Mouse (Mus musculus) spleen, postnatal 36 days (tissue): ENCODE measurements at regions not wholly inside any gene's neighbourhood (a gene's known extent, or its start where the extent isn't known, plus 50 kb on each side); places are given as distances from the start of the nearest gene placed in this dataset.

Experiments
- DNase-seq, 2 experiments: peaks; one replicate each; pipeline ENCODE4 v3.0.0; 2022; ENCODE audit warnings: low spot score in 2 of 2, mixed read lengths in 1 of 2

DNA sequence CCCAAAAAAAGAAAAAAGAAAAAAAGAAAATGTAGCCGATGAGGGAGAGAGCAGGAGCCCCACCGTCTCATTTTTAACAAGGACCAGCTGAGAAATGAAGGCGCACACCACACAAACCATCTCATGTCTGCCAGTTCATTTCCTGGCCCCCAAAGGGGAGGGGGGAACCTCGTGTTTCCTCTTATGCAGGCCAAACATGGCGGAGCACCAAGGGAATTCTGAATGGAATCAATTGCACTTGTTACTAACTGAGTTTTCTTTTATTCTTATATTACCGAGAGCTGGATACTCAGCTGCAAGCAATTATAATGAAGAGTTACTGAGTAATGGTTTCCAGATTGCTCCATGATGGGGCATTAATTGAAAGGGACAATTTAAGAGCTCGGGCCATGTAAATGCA, 348.5 kb upstream of the Npvf start:
- DNase-seq, result no peak

DNA sequence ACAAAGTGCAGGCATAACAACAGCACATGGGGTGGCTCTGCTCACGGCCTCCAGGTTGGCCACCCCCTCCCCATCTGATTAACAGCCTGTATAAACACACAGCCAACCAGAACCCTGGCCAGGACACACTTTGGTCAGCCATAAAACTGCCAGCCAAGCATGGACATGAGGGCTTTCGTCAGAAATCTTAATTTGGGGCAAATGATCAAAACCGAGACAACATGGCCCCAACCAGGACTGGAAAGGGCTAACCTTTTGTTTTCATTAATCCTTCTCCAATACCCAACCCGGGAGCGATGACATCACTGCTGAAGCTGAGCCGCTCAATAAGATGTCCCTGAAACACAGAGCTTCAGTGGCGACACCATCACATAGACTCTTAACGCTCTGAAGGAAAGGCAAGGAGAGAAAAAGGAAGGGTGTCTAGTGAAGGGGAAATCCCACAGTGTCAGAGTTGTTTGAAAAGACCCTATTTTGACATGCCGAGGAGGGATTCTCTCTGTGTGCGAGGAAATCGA, 351.9 kb upstream of the Npvf start:
- DNase-seq, result peak in 1 of 2 experiments; percentile 18

DNA sequence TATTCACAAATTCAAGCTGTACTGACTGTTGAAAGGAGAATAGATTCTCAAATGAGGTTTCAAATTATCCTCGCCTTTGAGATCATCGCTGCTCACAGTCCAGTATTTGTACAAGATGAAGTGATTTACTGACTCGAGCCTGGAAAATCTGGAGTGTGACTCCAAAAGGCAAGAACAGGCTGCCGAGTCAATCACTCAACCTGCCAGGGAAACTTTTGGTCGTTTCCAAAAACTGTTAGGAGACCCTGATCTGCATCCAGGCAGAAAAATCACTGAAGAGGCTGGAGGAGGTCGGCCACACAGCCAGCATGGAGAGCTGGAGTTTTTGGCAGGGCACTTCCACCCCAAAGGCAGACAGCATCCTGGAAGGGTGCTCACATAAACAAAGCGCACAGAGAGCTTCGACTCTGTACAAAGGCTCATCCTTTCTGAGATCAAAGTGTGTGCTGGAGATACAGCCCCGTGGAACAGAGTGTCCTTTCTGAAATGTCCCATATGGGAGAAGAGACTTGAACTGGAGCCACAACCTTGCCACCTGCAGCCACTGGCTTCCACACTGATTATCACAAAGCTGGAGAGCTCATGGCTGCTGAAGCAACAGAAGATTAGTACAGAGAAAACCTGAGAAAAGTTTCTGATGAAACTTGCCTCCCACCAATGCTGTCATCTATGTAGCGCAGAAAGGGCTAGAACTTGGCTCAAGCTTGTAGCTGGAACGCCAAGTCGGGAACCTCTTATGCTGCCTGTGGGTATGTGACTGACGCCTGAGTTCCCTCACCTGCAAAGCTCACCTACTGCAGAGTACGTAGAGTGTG, 355.5 kb upstream of the Npvf start:
- DNase-seq, result no peak

DNA sequence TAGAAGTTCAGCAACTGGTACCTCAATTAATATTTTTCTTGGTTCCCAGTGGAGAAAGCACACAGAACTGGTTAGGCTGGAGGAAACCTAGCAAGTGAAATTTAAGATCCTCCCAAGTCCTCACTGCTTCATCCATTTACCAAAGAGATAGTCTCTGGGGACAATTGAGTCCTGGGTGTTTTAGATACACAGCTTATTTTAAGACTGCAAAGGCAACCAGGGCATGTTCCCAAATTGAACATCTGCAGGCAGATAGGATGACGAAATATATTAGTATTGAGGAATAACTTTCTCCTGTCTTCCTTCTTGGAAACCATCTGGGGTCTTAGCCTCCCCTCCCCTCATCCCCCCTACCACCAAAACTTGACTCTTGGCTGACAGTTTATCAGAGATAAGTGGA, 356.3 kb upstream of the Npvf start:
- DNase-seq, result no peak

DNA sequence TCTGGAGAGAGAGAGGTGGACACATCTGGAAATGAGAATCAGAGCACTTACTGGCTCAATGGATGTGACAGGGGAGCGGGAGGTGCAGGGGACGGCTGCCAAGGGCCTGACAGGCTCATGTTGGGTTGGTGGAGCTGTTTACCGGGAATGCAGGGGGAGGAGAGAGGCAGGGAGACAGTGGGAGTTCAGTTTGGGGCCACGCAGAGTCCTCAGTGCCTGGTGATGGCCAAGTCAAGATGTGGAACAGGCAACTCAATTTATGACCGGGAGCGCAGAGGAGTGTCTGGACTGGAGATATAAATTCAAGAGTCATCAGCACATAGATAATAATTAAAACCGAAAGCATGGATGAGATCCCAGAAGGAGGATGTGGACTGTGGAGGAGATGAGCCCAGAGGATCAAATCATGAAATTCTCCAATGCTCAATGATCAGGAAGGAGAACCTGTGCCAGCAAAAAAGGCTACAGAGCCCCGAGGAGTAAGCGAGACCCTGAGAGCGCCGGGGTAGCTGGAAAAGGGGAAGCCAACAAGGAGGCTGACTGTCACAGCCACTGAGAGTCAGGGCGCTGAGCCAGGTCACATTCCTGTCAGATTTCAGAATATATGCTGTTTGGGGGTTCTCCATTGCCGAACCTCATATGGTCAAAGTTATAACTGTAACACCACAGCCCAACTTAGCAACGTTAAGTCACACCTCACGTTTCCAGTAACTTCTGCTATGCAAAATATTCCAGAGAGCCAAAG, 358.0 kb upstream of the Npvf start:
- no peak for DNase-seq

DNA sequence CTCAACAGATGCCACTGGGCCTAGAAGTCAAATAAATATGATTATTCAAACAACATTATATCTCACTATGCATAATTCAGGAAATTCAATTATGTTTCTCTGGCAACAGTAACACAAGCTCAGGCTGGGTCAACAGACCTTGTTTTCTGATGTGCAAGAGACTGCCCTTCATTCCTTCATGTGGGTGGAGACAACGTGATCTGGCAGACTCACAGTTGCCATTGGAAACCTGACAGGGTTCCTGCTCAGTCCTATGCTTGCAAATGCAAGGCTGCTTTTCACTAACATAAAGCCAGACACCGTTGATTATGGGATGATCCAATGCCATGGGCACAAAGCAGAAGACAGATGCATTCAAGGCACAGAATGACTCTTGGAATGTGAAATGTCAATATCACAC, 361.5 kb upstream of the Npvf start:
- no peak for DNase-seq

DNA sequence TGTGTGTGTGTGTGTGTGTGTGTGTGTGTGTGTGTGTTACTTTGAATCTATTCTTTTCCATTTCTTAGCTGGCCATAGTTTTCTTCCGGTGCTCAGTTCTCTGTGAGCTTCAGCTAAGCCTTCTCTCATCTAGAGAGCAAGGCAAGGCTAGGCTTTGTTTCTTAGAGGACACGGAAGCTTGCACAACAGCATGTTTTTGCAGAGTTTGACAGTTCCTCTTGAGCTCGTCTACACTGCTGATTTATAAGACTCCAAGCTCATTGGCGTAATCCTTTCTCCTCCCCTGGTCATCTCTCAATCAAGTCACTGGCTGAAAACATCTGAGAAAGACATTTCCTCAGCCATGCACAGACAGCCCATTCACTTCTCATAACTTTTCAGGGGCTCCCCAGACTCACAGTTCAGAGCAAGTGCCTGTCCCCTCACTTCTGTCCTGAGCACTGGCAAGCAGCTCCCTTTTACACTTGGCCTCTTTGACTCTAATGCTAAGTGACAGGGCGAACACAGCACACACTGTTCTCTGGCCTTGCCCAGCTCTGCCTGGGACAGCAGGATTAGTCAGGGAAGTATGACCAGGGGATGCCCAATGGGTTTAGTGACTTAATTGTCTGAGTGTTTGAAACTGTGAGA, 362.3 kb upstream of the Npvf start:
- DNase-seq, result no peak

DNA sequence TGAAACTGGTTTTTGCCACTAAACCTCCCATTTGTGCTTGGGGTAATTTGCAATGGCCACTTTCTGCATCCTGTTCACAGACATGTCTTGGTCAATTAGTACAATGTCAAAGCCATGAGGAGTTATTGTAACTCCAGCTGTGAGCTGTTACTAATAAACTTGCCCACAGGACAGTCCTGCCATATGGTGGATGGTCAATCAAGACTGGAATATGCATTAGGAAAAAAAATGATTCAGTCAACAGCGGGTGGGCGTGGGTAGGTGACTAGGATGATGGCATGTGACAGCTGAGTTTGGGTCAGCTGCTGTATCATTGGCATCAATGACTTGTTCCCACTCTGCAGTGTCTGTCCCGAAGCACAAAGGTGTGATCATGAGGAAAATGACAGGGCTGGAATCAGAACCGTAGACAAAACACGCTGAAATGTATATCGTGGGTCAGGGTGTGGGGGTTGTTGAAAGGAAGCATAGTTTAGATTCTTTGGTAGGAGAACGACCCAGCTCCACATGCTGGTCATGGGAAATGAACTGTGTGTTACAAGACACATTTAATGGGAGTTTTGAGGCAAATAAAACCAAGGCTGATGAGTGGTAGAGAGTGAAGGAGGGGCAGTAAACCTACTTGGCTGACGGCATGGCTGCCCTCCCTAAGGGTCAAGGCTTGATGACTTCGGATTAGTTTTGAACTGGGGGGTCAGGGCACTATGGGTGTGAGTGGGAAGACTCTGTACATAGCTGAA, 363.2 kb upstream of the Npvf start:
- no peak for DNase-seq

DNA sequence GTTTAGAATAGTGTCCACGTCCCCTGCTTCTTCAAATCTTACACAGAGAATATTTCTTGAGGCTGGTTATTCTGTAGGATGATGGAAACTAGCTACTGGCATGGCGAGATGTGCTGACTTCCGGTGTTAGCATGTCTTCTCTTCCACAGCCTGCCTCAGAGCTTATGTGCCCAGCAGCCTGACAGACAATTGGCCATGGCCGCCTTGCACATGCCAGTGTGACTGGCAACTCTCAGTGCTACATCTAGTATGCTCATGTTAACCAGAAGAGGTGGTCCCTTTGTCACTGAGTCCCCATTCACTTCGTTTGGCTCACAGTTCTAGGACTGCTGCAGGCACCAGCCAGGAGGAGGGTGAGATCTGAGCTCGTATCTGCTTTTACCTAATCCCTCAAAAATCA, 367.0 kb upstream of the Npvf start:
- DNase-seq, result no peak

DNA sequence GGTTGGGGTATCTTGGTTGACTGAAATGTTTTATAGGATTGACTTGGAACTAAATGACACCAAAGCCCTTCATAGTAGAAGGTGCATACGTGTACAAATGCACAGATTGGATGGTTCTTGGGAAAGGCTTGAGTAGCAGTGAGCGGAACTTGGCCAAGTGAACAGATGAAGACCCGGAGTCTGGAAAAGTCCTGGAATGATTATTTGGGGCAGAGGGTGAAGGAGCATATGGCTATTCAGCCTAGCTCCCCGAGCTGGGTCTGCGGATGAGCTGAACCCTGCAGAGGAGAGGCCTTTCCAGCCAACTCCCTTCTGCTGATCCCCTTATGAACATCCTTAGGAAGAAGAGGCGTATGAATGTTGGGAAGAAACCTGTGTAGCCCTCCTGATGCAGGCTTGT, 369.1 kb upstream of the Npvf start:
- no peak for DNase-seq

DNA sequence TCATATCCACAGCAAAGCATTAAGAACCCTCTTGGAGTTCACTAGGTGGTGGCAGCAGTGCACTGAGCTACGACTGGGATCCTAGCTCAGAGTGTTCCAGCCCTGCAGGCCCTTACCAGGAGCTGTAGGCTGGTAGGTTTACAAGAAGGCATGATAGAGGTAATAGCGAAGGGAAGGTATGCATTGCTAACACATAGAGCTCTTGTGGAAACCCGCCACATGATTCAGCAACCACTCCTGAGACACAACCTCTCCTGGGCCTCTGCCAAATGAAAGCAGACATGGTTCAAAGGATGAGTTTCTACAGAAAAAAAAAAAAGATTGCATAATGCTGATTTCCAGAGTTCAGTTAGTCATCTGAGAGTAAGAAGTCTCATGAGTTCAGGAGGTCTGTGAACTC, 370.5 kb upstream of the Npvf start:
- no peak for DNase-seq

DNA sequence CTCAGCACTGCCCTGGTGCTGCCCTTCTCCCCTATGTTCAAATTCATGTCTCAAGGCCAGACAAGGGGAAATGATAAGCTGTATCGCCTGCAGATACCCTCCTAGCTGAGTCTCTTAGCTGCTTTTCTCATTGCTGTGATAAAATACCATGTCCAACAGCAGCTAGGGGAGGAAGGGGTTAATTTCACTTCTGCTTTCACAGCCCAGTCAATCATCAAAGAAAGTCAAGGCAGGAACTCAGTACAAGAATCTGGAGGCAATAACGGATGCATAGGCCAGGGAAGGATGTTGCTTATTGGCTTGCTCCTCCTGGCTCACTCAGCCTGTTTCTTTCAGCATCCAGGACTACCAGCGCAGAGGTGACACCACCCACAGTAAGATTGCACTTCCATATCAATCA, 371.2 kb upstream of the Npvf start:
- peak; percentile 59 to 60 for DNase-seq

DNA sequence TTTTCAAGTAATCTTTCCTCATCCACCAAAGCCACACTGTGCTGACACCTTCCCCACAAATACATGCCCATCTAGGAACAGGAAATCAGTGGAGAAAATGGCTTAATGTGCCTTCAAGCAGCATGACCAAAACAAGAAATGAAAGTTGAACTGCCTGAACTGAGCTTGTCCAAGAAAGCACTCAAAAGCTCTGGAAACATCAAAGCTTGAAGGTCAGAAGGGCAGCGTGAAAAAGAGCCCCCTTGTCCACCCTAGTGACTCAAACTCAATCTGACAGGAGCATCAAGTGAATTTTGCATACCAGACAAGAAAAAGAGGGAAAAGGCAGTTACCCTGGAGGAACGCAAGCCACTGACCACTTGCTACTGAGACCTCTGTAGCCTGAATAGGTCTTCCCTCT, 373.1 kb upstream of the Npvf start:
- DNase-seq, result no peak

DNA sequence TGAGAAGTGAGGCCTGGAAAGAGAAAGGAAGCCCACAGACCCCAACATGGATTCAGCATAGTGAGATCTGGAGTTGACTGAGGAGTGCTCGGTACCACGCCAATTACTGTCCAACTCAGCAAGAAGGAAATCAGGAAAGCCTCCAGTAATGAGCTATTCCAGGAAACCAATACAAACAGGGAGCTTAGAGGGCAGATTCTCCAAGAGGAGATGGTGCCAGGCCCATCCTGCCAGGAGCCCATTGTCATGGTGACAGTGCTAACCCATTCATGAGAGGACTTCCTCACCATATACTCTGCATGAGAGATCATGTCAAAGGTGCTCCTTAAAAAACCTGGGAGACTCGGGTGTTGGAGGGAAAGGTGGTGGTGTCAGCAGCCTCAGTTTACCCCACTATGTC, 375.3 kb upstream of the Npvf start:
- DNase-seq, result no peak

DNA sequence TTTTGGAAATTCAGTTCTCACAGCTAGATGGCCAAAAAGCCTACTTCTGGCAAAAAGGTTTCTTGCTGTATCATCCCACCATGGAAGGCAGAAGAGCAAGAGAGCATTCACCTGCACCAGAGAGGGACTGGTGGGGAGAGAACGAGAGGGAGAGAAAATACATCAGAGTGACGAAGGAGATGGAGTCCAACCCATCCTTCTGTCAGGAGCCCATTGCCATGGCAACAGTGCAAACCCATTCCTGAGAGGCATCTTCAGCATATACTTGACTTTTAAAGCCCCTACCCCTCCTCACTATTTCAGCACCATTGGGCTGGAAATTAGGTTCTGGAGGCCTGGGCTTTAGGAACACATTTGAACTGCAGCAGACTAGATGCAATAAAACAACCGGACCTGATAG, 375.7 kb upstream of the Npvf start:
- no peak for DNase-seq

DNA sequence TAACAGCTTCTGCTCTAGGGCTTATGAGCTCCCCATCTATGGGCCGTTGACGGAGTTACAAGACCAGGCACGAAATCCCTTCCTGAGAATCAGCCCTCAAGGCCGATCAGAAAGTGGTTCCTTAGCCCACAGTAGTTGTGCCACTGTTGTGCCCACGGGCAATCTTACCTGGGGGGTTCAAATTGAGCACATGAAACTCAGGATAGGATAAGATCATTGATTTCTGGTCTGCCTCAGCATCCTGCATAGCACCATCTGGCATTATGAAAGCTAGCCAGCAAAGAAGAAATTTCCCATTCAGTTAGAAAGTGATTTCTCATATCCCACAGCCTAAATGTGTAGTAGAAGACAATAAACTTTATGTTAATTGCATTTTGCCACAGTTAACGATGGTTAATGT, 379.6 kb upstream of the Npvf start:
- DNase-seq, result no peak

DNA sequence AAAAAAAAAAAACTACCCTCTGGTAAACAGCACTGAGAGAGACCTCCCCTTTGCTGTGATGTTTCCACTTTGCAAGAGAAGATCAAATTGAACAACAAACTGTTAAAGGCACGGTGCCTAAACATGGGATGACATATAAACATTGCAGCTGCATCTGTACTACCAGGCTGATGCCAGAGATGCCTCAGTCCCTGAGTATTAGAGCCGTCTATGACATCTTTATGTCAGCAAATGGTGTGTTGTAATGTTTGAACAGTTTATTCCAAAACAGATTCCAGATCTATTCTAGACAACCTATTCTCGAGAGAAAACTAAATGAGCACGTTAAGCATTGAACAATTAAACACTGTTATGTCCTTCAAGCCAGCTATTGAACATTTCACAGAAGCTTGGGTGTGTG, 381.8 kb upstream of the Npvf start:
- no peak for DNase-seq

DNA sequence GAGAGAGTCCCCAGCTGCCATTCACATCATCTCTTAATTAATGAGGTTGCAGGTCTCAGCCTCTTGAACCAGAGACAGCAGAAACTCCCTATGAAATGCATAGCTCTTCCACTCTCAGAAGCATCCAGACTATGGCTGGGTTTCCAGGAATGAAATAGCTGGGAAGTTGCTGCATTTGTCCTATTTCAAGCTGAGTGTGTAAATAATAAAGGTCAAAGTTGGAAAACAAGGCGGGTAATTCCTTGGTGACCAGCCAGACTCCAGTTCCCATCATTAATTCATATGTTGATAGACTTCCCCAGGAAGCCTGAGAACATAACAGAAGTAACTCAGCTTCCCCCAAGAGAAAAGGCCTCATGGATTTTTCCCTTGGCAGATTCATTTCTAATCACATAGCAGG, 382.3 kb upstream of the Npvf start:
- DNase-seq, result no peak

DNA sequence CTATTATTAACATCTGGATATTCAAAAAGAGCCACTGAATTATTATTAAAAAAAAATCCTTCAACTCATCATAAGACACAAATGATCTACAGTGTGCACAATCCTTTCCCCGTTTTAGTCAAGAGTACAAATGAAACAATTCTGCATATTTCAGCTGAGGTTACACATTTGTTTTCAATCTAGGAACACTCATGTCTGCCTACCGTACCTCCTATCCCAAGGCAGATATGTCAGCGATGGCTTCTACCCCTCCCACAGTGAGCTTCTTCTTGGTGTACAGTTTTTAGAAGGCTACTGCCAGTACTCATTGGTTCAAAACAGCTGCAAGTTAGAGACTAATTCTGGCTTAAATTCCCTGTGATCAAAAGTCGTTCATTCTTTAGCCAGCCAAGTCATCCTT, 382.7 kb upstream of the Npvf start:
- DNase-seq, result no peak

DNA sequence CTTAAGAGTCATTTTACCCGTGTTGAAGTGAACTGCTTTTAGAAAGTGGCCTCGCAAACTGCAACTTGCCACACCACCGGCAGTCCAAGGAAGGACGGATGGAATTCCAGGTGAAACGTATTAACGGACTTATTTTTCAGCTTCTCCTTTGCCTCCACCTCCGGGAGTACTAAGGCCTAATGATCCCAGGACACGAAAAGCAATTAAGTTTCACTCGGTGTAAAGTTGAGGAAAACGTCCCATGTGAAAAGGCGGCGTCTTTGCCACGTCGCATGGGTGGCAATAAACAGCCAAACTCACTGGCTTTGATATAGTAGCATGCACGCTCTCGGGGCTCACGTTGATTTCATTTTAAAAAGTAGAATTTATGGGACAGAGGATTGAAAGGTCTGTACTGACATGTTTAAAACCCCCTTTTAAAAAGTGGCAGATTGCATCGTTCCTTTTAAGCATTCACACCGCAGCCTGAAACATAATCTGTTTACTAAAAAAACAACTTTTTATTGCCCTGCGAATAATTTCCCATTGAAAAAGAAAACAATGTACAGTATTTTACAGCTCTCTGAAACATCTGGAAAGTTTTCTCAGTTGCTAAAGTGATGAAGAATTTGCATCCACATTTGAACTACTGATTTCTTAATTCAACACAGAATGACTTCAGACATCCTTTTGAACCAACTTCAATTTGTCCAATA, 385.4 kb upstream of the Npvf start:
- no peak for DNase-seq

DNA sequence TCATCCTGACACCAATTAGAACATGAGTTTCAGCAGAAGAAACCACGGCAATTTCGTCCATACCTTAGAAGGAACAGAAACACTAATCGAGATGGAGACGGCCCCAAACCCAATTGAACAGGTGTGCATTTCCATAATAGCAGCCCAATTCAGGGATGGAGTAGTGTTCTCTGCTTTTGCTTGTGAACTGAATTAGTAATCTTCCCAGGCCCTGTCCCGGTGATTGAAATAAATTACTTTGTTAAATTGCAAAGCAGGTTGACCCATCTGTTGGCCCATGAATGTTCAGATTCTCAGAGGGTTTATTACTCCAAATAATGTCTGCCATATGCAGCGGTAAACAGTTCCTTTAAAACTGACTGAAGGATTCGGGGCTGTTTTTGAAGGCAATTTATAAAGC, 388.5 kb upstream of the Nfe2l3 start:
- DNase-seq, result no peak
